Mouse (Mus musculus): Measurements from ENCODE around the gene Srp68.
"Not testable (repeated sequence)": the region's sequence is repeated elsewhere in the genome, so short reads cannot be mapped to it uniquely, and the experiment has no call there.

The Srp68 gene

DNA sequence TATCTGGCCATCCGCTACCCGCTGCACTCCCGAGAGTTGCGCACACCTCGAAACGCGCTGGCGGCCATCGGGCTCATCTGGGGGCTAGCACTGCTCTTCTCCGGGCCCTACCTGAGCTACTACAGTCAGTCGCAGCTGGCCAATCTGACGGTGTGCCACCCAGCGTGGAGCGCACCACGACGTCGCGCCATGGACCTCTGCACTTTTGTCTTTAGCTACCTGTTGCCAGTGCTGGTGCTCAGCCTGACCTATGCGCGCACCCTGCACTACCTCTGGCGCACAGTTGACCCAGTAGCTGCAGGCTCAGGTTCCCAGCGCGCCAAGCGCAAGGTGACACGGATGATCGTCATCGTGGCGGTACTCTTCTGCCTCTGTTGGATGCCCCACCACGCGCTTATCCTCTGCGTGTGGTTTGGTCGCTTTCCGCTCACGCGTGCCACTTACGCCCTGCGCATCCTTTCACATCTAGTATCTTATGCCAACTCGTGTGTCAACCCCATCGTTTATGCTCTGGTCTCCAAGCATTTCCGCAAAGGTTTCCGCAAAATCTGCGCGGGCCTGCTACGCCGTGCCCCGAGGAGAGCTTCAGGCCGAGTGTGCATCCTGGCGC, 9.0 kb upstream of the Srp68 start:
- DNase-seq, result no peak

DNA sequence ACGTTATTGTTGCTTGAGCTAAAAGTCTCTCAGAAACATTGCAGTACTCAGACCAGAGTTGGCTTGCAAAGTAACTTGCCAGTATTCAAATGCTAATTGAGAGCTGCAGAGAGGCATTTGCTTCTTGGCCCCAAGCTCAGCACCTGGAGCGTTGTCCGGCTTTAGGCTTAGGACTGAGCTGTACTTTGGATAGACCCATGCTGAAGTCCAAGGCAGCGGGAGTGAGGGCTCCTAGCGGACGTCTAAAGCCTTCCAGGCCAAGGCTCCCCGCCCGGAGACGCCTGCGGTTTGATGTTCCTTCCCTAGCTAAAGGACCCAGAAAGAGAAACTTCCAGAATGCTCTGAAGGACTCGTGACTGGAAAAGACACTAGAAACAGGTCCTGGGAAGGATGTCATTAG, 8.1 kb upstream of the Srp68 start:
- DNase-seq, result peak; percentile 49

DNA sequence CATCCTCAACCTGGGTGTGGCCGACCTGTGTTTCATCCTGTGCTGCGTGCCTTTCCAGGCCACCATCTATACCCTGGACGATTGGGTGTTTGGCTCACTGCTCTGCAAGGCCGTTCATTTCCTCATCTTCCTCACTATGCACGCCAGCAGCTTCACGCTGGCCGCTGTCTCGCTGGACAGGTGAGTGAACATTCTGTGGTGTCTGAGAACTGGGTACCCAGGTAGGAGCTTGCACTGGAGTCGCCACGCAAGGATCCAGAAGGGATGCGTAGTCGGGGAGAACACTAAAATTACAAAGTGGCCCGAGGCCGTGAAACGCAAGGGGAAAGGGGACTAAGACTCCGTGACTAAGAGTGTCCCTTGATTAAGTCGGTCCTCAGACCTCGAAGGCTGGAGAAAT, 7.7 kb upstream of the Srp68 start:
- no peak for DNase-seq

DNA sequence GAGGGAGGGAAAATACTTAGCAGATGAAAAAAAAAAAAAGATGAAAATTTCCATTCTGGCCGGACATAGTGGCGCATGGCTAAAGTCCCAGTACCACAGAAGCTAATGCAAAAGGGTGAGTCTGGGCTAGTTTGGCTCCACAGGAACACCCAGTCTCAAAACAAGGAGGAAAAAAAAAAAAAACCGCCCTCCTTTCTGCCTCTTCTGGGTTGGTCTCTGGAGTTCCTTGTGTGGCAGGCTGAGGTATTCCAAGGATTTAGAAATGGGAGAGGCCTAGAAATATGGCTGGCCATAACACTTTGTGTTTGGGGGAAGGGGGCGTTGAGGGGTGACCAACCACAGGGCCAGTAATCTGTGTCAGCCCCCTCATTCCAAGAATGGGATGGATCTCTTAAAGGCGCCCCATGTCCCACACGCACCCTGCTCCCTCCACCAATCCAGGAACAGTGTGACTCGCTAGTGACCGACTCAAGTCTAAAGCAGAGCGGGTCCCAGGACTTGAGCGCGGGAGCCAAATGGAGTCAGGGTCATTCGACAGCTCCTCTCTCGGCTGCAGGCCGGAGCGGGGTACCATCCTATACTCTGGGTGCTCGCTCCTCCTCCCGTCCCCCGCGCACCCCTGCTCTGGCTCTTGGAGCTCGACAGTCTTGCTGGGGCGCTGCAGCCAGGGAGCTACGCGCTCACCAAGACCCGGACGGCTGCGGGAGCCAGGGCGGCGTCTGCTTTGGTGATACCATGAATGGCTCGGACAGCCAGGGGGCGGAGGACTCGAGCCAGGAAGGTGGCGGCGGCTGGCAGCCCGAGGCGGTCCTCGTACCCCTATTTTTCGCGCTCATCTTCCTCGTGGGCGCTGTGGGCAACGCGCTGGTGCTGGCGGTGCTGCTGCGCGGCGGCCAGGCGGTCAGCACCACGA, 7.0 kb upstream of the Srp68 start, which contains the start of gene Galr2:
Galr2 (plus strand) TSS at position 189 of the 913 bp plus-strand sequence.
- no peak for DNase-seq

DNA sequence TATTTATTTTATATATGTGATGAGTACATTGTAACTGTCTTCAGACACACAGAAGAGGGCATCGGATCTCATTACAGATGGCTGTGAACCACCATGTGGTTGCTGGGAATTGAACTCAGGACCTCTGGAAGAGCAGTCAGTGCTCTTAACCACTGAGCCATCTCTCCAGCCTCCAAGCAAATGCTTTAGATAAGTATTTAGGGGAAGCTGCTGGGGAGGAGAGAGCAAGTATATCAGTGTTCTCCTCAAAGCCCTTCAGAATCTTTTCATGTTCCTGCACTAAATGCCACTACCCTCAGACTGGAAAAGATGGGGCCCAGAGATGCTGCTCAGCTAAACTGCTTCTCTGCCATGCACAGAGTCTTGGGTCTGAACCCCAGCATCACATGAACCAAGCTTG, 3.2 kb upstream of the Srp68 start:
- not testable (repeated sequence) for DNase-seq

DNA sequence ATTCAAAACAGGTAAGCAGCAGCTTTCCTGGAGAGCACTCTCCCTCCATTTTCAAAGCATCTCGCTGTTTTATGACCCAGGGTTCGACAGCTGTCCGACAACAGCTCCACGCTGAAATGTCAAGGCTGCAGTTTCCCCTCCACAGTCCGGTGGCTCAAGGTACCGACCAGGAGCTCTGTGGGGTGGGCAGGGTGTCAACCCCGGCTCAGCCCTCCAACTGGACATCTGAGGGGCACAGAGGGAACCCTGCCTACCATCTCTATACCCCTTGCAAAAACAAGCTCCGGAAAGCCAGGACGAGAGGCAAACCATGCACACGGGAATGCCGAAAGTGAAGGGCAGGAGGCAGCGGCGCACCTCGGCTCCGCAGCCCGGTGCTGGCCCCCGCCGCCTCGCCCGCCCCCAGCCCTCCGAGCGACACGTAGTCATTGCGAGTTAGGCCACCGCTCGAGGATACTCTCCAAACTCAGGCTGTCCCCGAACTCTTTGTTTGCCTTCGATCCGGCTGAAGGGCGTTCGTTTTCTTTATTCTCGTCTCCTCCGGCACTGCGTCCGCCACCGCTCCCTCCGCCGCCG, 460 bp downstream of the Srp68 start:
- DNase-seq, result no peak

DNA sequence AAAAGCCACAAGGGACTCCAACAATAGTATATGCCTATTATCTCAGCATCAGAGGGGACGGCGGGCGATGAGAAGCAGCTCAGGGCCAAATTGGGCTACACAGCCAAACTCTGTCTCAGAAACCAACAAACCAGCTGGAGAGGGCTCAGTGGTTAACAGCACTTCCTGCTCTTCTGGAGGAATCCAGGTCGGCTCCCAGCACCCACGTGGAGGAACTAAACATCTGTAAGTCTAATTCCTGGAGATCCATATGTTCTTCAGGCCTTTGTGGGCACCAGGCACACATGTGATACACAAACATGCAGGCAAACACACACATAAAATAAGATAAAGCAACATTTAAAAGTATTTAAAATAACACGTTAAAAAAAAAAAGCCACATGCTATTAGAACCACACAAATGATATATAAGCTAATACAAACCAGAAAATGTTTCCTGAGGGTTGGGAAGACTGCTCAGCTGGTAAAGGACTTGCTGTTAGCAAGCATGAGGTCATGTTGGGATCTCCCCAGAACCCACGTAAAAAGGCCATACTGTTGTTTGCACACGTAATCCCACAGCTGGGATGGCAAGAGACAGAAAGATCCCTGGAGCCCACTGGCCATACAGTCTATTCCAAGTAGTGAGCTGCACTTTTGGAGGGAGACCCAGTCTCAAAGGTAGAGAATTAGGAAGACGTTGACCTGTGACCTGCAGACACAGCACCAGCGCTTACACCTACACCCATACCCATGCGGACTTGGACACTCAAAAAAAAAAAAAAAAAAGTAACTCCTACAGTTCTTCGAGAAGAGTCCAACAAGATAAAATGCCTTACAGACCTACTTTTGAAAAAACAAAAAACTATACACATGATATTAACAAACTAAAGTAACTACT, 1.2 kb downstream of the Srp68 start:
- DNase-seq, result no peak

DNA sequence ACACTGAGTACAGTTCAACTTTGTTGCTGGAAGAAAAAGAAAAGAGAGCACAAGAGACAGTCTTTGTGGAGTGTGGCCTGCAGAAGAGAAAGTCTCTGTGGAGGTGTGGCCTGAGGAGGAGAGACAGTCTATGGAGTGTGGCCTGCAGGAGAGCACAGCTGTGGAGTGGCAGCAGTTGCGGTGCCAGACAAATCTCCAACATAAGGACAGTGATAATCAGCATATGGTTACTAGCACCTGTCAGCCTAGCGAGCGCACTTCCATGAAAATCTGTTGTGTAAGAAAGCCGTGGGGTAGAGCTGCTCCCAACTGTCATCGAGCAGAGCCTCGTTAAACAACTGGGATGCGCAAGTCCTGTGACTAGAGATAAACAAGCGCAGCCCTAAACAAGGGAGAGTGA, 4.5 kb downstream of the Srp68 start:
- DNase-seq, result no peak

DNA sequence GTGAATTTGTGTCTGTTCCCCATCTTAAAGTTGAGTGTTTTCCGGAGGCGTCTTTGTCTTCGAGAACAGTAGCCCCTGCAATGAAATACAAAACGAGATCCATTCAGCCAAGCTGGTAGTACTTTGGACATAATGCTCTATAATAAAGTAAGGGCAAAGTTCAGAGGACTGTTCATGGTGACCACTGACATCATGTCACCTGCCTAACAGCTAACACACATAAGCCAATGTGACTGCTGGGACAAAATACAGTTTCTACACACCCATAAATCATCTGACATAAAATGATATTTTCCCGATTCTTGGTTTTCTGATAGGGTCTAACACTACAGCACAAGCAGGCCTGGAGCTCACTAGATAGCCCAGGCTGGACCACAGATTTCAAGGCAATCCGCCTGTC, 5.7 kb downstream of the Srp68 start:
- no peak for DNase-seq

DNA sequence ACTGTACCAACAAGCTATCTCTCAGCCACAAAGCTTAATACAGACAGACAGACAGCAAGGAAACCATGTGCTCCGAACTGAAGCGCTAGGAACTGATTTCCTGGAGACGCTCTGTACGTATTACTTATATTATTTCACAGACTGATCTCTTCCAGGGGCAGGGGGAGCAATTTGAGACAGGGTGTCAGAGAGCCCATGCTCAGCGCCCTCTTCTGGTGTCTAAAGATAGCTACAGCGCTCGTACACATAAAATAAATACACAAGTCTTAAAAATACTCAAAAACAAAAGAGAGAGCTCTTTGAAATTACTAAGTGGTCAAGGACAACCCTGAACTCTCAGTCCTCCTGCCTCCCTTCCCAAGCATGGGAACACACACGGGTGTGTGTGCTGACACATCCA, 6.4 kb downstream of the Srp68 start:
- no peak for DNase-seq

DNA sequence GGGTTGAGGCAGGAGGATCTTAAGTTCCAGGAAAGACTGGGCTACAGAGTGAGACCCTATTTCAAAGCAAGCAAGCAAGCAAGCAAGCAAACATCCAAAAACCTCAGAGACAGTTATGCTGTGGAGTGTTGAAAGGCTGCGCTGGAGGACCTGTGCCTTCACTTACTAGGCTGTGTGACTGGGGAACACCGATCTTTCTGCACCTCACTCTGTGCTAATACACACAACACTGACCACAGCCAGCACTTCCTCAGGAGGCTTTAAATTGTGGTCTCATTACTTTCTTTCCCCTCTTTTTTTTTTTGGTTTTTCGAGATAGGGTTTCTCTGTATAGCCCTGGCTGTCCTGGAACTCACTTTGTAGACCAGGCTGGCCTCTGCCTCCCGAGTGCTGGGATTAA, 8.2 kb downstream of the Srp68 start:
- no peak for DNase-seq

DNA sequence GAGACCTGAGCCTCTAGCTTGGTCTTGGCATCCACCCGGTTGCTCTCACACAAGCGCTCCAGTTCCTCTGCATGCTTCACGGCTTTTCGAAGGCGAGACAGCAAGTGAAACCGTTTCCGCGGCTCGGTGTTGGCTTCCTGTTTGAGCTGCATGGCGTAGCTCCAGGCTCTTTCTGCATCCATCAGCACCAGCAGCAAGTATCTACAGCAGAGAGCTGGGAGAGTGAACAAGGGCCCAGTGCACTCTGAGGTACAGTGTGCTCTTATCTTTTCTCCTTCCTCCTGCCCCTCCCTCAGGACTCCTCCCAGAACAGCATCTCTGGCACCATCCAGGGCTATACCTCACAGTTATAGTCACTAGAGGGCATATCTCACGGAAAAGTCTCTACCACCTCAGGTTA, 8.7 kb downstream of the Srp68 start:
- DNase-seq, result no peak

DNA sequence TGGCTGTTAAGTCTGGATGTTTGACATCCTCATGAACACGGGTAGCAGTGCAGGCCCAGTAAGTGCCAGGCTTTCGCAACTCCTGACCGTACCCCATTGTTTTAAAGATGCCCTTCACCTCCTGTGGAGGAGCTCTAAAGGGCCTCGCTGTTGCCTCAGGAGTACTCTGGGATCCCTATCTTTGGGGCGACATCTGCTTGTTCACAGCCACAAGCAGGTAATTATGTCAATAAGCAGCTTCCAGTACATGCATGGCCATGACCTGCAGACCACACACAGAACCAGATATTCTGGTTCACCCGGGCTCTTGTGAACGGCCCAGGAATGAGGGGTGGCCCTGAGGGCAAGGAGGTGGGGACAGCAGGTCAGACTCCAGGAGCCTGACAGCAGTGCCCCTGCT, 13.8 kb downstream of the Srp68 start:
- DNase-seq, result no peak

DNA sequence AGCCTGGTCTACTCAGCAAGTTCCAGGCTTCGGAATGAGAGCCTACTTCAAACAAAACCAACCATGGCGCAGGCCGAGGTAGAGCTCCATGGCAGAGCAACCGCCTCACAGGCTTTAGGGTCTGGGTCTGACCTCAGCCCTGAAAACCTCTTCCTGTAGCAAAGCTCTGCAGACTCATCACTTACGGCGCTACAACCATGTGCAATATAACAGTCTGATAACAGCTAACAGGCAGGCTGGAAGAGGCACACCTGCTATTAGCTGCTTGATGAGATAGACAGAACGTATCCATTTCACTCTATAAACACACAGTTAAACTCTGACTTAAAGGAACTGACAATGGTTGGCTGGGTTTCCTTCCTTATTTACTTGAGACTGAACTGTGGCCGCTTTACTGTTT, 14.6 kb downstream of the Srp68 start:
- DNase-seq, result no peak

DNA sequence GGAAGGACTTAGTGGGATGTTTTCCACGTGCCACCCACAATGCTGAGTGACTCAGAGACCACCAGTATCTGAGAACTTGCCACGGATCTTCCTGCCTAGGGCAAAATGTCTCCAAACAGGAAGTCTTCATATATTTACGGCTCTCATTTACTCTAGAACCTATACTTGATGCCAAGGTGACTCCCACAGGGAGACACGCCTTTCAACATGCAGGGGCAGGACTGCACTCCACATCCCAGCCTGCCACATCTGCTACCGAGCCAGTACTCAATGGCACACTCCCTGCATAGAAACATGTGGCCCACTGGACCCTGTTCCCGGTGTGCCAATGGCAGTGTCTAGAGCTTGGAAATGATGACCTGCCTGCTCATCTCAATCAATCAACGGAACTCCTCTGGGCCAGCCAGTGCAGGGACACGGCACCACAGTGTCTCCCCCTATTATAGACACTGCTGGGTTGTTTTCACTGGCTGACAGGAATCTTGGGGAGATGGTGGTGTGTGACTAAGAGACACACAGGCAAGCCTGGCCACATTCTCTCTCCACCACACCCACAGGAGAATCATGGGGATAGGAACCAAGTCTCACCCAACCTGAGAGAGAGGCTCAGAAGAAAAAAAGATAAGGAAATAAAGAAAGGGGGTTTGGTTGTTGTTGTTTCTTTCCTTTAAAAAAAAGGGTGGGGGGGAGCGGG, 17.9 kb downstream of the Srp68 start:
- no peak for DNase-seq

DNA sequence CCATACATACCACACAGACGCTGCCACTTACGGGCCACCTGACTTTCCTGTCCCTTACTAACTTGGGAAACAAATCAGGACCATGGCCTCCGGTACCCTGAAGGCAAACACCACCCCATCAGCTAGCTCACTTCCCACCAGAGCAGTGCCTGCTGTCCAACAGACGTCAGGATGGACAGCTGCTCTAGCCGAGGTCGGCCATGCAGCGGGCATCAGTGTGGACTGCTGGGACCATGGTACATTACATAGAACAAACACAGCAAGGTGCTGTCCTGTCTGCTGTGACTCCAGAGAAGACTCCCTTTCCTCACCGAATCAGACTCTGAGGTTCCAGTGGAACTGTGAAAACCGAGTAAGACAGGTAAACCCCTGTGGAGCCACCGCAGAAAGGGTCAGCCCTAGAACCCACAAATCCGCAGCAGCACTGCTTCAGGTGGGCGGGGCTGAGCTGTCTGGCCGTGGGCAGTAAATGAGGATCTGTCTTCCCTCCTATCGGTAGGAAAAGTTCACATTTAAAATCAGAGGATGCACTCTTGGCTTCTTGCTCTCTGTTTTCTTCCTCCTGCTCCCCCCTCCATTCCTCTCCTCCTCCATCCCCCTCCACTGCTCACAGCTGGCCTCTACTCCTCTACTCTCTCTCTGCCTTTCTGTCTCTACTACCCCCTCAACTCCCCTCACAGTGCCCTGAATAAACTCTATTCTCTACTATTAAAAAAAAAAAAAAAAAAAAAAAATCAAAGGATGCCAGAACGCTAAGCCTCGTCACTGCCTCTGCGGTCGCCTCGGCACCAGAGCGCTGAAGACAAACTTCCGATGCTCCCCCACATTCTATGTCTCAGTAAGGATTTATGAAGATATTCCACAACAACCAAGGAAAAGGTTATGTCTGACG, 18.7 kb downstream of the Srp68 start:
- no peak for DNase-seq

DNA sequence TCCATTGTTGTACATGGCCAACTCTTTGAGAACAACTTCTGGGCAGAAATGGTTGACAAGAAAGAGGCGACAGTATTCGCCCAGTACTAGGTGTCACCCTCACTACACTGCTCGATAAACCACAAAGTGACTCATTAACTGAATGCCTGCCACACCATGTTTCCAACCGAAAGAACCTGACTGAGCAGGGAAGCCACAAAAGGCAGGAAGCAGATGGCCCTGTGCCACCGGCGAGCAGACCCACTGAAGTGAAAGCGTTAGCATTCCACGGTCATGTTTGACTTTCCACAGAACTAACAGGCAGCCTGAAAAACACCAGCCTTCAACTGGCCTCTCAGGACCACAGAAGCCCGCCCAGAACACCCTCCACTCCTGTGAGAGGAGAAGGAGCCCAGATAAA, 19.4 kb downstream of the Srp68 start:
- peak; percentile 69 for DNase-seq

DNA sequence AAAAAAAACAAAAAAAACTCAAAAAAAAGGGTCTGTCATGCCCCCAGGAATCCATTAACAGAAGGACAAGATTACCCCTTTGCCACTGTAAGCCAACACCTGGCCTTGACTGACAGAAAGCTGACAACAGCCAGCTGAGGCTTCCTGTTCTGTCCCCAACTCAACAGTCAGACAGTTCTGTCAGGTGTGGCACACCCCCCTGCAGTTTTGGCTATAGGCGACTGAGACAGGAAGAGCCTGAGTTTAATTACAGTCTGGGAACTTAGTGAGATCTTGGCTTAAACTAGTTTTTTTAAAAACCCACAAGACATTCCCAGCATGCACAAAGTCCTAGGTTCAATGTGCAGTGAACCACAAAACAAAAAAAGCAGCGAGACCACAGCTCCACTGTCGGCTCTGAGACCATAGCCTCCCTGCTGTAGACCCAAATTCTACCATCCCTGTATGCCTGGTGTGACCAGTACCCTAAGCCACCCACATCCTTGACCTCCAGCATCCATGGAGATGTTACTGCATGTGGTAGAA, 20.9 kb downstream of the Srp68 start:
- peak; percentile 41 for DNase-seq

DNA sequence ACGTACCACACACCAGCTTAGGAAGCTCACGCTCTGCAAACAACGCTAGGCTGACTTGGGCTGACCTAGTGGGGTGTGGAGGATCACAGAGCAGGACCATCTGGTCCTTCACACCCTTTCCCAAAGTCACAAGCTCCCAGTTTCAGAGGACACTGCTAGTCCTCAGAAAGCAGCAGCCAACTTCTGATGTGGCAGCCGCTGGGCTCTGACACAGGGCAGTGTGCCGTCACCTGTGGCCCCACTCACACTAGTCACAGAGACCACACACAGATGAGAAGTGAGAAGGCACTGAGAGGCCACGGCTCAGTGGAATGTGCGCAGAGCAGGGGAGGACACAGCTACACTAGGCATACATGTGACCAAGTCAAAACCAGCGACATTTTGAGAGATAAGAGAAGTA, 23.1 kb downstream of the Srp68 start:
- DNase-seq, result no peak

DNA sequence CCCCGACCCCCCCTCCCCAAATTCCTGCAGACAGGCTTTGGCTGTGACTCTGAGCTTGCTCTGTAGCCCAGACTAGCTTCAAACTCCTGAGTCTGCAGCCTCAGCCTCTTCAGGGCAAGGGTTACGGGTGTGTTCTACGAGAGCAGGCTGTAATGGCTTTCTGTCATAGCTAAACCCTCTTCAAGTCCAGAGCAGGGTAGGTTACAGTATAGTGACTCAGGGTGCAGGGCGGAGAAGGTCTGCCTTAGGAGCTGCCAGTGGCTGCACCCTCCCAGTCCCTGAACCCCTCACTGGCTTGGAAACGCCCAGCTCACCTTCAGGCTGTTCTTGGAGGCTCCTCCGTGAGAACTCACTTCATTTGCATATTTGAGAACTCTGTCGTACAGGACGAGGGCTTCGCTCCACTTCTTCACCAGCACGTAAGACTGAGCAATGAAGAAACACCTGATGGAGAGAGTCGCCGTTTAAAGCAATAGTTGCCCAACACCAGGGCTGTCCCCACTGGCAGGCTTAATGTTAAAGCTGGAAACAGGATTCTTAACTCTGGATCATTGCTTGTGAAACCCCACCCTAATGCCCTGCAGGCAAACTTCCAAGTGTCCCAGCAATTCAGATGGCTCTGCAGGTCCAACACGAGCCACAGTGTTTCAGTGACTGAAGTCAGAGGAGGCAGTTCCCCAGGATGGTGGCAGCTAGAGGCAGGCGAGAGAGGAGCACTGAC, 26.4 kb downstream of the Srp68 start:
- DNase-seq, result peak; percentile 47

Measured in kidney, adult 18-20 months (tissue).